12 mouse cellular contexts compared by ENCODE assay signal in the genomic region with DNA sequence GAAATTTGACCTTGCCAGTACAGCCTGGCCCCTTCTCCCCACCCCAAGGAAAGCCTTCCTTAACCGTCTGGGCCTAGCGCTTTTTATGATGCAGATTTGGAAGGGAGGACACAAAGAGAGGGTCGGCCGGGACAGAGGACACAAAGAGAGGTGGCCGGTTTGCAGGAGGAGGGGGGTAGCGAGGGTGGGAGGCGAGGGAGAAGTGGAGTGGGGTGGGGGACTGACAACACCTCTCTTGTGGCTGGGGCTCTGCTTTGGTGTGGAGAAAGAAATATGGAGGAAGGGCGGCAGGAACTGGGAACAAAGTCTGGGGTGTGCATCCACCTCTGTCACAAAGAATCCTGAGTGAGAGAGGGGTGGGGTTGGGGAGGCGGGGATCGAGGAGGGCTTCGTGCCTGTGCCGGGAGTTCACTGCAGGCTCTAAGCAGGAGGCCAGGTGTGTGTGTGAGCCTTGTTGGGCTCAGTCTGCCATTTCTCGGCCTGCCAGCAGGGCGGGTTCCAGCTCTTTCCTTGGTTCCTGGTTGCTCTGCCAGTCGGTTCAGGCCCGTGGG.
DNase-seq lines count a peak whose midpoint lies in the region; ATAC-seq and TF ChIP-seq lines count a peak whose summit lies in the region.
"Had no signal": no experiment of that assay in that cellular context is flagged by ENCODE, and none has a peak within 500 bp of the region (broad histone marks: within the 10 kb centered on the region; RNA-seq: fewer than 3 reads in every experiment).

No protein-coding gene starts in this region.

- peaks cover 20% of the 10 kb centered on the region; the same call in 1 of the 2 replicates for H3K4me1 ChIP-seq in embryonic facial prominence, embryonic 12.5 days
- H3K4me1 ChIP-seq in hindbrain, embryonic 16.5 days (ENCODE audit: control insufficient read depth, insufficient read depth, low read depth, low read length), result no peaks in the 10 kb centered on the region
- H3K4me1 ChIP-seq in midbrain, postnatal 0 days (ENCODE audit: insufficient read depth, low read length), result no peaks in the 10 kb centered on the region

- no peaks in the 10 kb centered on the region for H3K9me3 ChIP-seq in embryonic facial prominence, embryonic 12.5 days
- no peaks in the 10 kb centered on the region for H3K9me3 ChIP-seq in hindbrain, embryonic 16.5 days (ENCODE audit: control insufficient read depth, low read length)
- H3K9me3 ChIP-seq in midbrain, postnatal 0 days (ENCODE audit: low read length), result 0 out of 2 replicates have a peak, but pooled peaks cover 5% of the 10 kb centered on the region

- H3K36me3 ChIP-seq in embryonic facial prominence, embryonic 12.5 days, result no peaks in the 10 kb centered on the region
- H3K36me3 ChIP-seq in hindbrain, embryonic 16.5 days (ENCODE audit: control insufficient read depth, insufficient read depth, low read length), result no peaks in the 10 kb centered on the region
- no peaks in the 10 kb centered on the region for H3K36me3 ChIP-seq in midbrain, postnatal 0 days (ENCODE audit: insufficient read depth, low read length)

- H3K4me2 ChIP-seq in embryonic facial prominence, embryonic 12.5 days (replicated peaks), result no peak overlapping the region
- no peak overlapping the region for H3K4me2 ChIP-seq in hindbrain, embryonic 16.5 days (ENCODE audit: low read length)
- no peak overlapping the region for H3K4me2 ChIP-seq in midbrain, postnatal 0 days (ENCODE audit: low read depth, low read length, poor library complexity, severe bottlenecking)

- no peak overlapping the region for H3K27ac ChIP-seq in layer of hippocampus, adult 2 months
- no peak overlapping the region for H3K27ac ChIP-seq in embryonic facial prominence, embryonic 12.5 days
- H3K27ac ChIP-seq in hindbrain, embryonic 16.5 days (ENCODE audit: low read depth, low read length), result no peak overlapping the region
- no peak overlapping the region for H3K27ac ChIP-seq in midbrain, postnatal 0 days (ENCODE audit: low read depth, low read length)
- H3K27ac ChIP-seq: liver, embryonic 14.5 days had no signal

- H3K9ac ChIP-seq in embryonic facial prominence, embryonic 12.5 days, result no peak overlapping the region
- no peak overlapping the region for H3K9ac ChIP-seq in hindbrain, embryonic 16.5 days (ENCODE audit: low read depth, low read length)
- no peak overlapping the region for H3K9ac ChIP-seq in midbrain, postnatal 0 days (replicated peaks; ENCODE audit: low read length, poor library complexity, severe bottlenecking)
- H3K9ac ChIP-seq: liver, embryonic 14.5 days had no signal

- no peak overlapping the region for H3K4me3 ChIP-seq in layer of hippocampus, adult 2 months
- H3K4me3 ChIP-seq in embryonic facial prominence, embryonic 12.5 days, result no peak overlapping the region
- no peak overlapping the region for H3K4me3 ChIP-seq in hindbrain, embryonic 16.5 days (ENCODE audit: low read length)
- no peak overlapping the region for H3K4me3 ChIP-seq in midbrain, postnatal 0 days (ENCODE audit: low read depth, low read length)

- TF ChIP-seq CTCF in layer of hippocampus, adult 2 months (conservative IDR thresholded peaks at IDR 0.05), result peak; percentile 59
- TF ChIP-seq CTCF in midbrain, postnatal 0 days (IDR thresholded peaks at IDR 0.05), result peak; percentile 23; the same call in 1 of the 2 replicates

- DNase-seq in layer of hippocampus, adult 2 months (ENCODE audit: low spot score in 2 of 2), result no peak
- DNase-seq in layer of hippocampus, adult 18-20 months (ENCODE audit: low spot score in 2 of 2), result no peak
- DNase-seq in midbrain, postnatal 0 days (ENCODE audit: low spot score), result no peak
- DNase-seq in left cerebral cortex, adult 18-20 months (ENCODE audit: low spot score in 2 of 2), result no peak
- no peak for DNase-seq in frontal cortex, adult 2 months (ENCODE audit: extremely low spot score in 1 of 2, low spot score in 1 of 2)
- DNase-seq: adrenal gland, postnatal 14 days; heart, adult 18-20 months; kidney, postnatal 36 days had no signal

- 0 out of 2 replicates have a peak, but pooled peaks cover 7% of the 10 kb centered on the region for H3K27me3 ChIP-seq in embryonic facial prominence, embryonic 12.5 days
- H3K27me3 ChIP-seq in hindbrain, embryonic 16.5 days (replicated peaks; ENCODE audit: control insufficient read depth, insufficient read depth, low read length), result no peaks in the 10 kb centered on the region
- H3K27me3 ChIP-seq in midbrain, postnatal 0 days (ENCODE audit: insufficient read depth, low read length), result no peaks in the 10 kb centered on the region; the same call in 1 of the 2 replicates

- ATAC-seq in embryonic facial prominence, embryonic 12.5 days (ENCODE audit: insufficient number of reproducible peaks, insufficient read depth, low FRiP score, low TSS enrichment), result peak; percentile 49; the same call in 1 of the 2 replicates
- ATAC-seq in hindbrain, embryonic 16.5 days, result peak; percentile 55
- ATAC-seq in midbrain, postnatal 0 days (ENCODE audit: low FRiP score), result no peak; the same call in 1 of the 2 replicates
- ATAC-seq in CD4-positive, CD25-positive, alpha-beta regulatory T cell, adult 4 months, result no peak

- WGBS in embryonic facial prominence, embryonic 12.5 days, result 17% methylated on average over 16 of the region's 16 CpGs
- WGBS in hindbrain, embryonic 16.5 days, result 14% methylated on average over 16 of the region's 16 CpGs
- 17% methylated on average over 16 of the region's 16 CpGs for WGBS in midbrain, postnatal 0 days

Comparison
In these comparisons a context has a peak if more than half of its experiments do, and no peak if none do; other contexts are left out.
1. ATAC-seq: peak in embryonic facial prominence, embryonic 12.5 days (single experiment) and hindbrain, embryonic 16.5 days (single experiment); none in midbrain, postnatal 0 days (single experiment) and CD4-positive, CD25-positive, alpha-beta regulatory T cell, adult 4 months (single experiment).